Mouse (Mus musculus) lung, postnatal 0 days (tissue): Measurements from ENCODE around the gene Ankrd49. TPM values are rescaled to one million over a fixed set of nuclear protein-coding genes. Genes with fewer than 3 reads are reported as not detected.

Experiments used
- ATAC-seq: fragments of 200-750 bp; cut with Nextera tagmentation; 2 replicates; pipeline ENCODE4 v1.8.0; 2017; ENCODE audit warnings: moderate library complexity
- DNase-seq: peaks from one replicate; pipeline ENCODE4 v3.0.0-alpha.2; 2016; ENCODE audit warnings: low spot score
- H3K27ac ChIP-seq: fragments of 300-500 bp; sonication (generic); 2 replicates; pipeline ENCODE4 v1.5.1; 2014; ENCODE audit warnings: antibody characterized with exemption, mild to moderate bottlenecking, low read length, mixed read lengths
- H3K27me3 ChIP-seq: fragments of 300-500 bp; sonication (generic); replicated peaks from 2 replicates; pipeline ENCODE4 v1.6.1; 2014; ENCODE audit warnings: low read length, mixed read lengths; ENCODE audit not compliant: insufficient read depth
- H3K36me3 ChIP-seq: fragments of 300-500 bp; sonication (generic); 2 replicates; pipeline ENCODE4 v1.6.1; 2014; ENCODE audit warnings: low read length, mixed read lengths; ENCODE audit not compliant: insufficient read depth
- H3K4me1 ChIP-seq: fragments of 300-500 bp; sonication (generic); 2 replicates; pipeline ENCODE4 v1.6.1; 2014; ENCODE audit warnings: antibody characterized with exemption, low read depth, low read length, mixed read lengths; ENCODE audit not compliant: insufficient read depth
- H3K4me2 ChIP-seq: fragments of 300-500 bp; sonication (generic); replicated peaks from 2 replicates; pipeline ENCODE4 v1.6.1; 2014; ENCODE audit warnings: low read depth, mild to moderate bottlenecking, low read length, moderate library complexity, mixed read lengths
- H3K4me3 ChIP-seq: fragments of 300-500 bp; sonication (generic); 2 replicates; pipeline ENCODE4 v1.5.1; 2014; ENCODE audit warnings: low read depth, low read length
- H3K9ac ChIP-seq: fragments of 300-500 bp; sonication (generic); replicated peaks from 2 replicates; pipeline ENCODE4 v1.6.1; 2014; ENCODE audit warnings: low read depth, mild to moderate bottlenecking
- H3K9me3 ChIP-seq: fragments of 300-500 bp; sonication (generic); 2 replicates; pipeline ENCODE4 v1.6.1; 2016; ENCODE audit warnings: low read length, mixed read lengths
- CTCF ChIP-seq: IDR thresholded peaks from 2 replicates; pipeline ENCODE4 v1.5.1; 2016; ENCODE audit warnings: antibody characterized with exemption, mild to moderate bottlenecking
- EP300 ChIP-seq: IDR thresholded peaks from 2 replicates; pipeline ENCODE4 v1.6.1; 2016; ENCODE audit warnings: antibody characterized with exemption, mild to moderate bottlenecking, control low read depth
- WGBS: fragments of 180-500 bp; shearing (Covaris S2); extraction: QIAGEN DNeasy Blood & Tissue Kit; methylation state at CpG from one replicate; pipeline ENCODE4 v1.1.7; 2014; 5-methylcytosine and 5-hydroxymethylcytosine counted together
- polyA plus RNA-seq: library from polyadenylated mRNA; unstranded; fragments of >200 nt; fragmentation: Nextera tagmentation; extraction: Ambion mirVana; gene quantifications from 2 replicates; pipeline ENCODE4 v1.2.1, GENCODE M21; 2015

Ankrd49 gene
- polyA plus RNA-seq = 19.7 and 21.4 TPM in 2 replicates

- DNase-seq (peak; percentile 99), ATAC-seq (peak; percentile 100)
- peak within 1 kb of the TSS; percentile 88 for H3K9ac ChIP-seq
- TF ChIP-seq CTCF (peak; percentile 7; the same call in 1 of the 2 replicates), EP300 (peak; percentile 86)
- H3K4me1 ChIP-seq = no peaks in the 10 kb centered on the region
- peak within 1 kb of the TSS; percentile 78 for H3K4me3 ChIP-seq
- H3K4me2 ChIP-seq = peak within 1 kb of the TSS; percentile 85
- peaks cover 11% of the 10 kb centered on the region for H3K36me3 ChIP-seq
- H3K9me3 ChIP-seq = no peaks in the 10 kb centered on the region
- under 1% methylated on average over 61 of the region's 62 CpGs for WGBS
- H3K27ac ChIP-seq = peak within 1 kb of the TSS; percentile 92
- no peaks in the 10 kb centered on the region for H3K27me3 ChIP-seq
Measured at GRCm38 (mm10) chr9:14784039-14785002, at the start of gene Ankrd49, which contains the start of gene Mre11a. Gene Ankrd49, minus strand, starts transcription at chr9:14784856. Gene Mre11a, plus strand, starts transcription at chr9:14784654.

GRCm38 (mm10) chr9:14832046-14832445, 47.4 kb upstream of the Ankrd49 start:
- no peak for ATAC-seq
- WGBS = 79% methylated on average over 5 of the region's 5 CpGs
- no peaks in the 10 kb centered on the region; the same call in 1 of the 2 replicates for H3K36me3 ChIP-seq

GRCm38 (mm10) chr9:14827875-14828274, 43.2 kb upstream of the Ankrd49 start:
- no peaks in the 10 kb centered on the region for H3K9me3 ChIP-seq
- no peaks in the 10 kb centered on the region for H3K4me1 ChIP-seq
- H3K27me3 ChIP-seq = no peaks in the 10 kb centered on the region
- no peak overlapping the region for H3K4me3 ChIP-seq
- TF ChIP-seq CTCF (no peak), EP300 (no peak)
- 0 out of 2 replicates have a peak, but pooled peaks cover 6% of the 10 kb centered on the region for H3K36me3 ChIP-seq
- H3K9ac ChIP-seq = no peak overlapping the region
- no peak overlapping the region for H3K27ac ChIP-seq
- H3K4me2 ChIP-seq = no peak overlapping the region
- DNase-seq (peak; percentile 61), ATAC-seq (peak; percentile 79)
- 47% methylated on average over 2 of the region's 2 CpGs for WGBS

More at GRCm38 (mm10) chr9:14832046-14832445, 47.4 kb upstream of the Ankrd49 start:
- H3K4me1 ChIP-seq = no peaks in the 10 kb centered on the region
- H3K27me3 ChIP-seq = no peaks in the 10 kb centered on the region
- H3K4me3 ChIP-seq = no peak overlapping the region
- H3K4me2 ChIP-seq = no peak overlapping the region
- TF ChIP-seq EP300 (no peak), CTCF (peak; percentile 35; the same call in 1 of the 2 replicates)
- no peak overlapping the region for H3K27ac ChIP-seq
- no peak overlapping the region for H3K9ac ChIP-seq
- no peaks in the 10 kb centered on the region for H3K9me3 ChIP-seq
- peak; percentile 10 for DNase-seq

- ATAC-seq (no peak), DNase-seq (no peak)
- H3K4me1 ChIP-seq = no peaks in the 10 kb centered on the region
- no peak for TF ChIP-seq CTCF
- TF ChIP-seq EP300 = no peak
- no peak overlapping the region for H3K27ac ChIP-seq
- WGBS = 91% methylated on average over 5 of the region's 5 CpGs
- no peaks in the 10 kb centered on the region for H3K27me3 ChIP-seq
- H3K36me3 ChIP-seq = 0 out of 2 replicates have a peak, but pooled peaks cover 6% of the 10 kb centered on the region
- H3K4me2 ChIP-seq = no peak overlapping the region
- no peaks in the 10 kb centered on the region for H3K9me3 ChIP-seq
- H3K4me3 ChIP-seq = no peak overlapping the region
- H3K9ac ChIP-seq = no peak overlapping the region
Measured at GRCm38 (mm10) chr9:14824840-14825239, 40.2 kb upstream of the Ankrd49 start.

GRCm38 (mm10) chr9:14821396-14821795, 36.7 kb upstream of the Ankrd49 start:
- ATAC-seq (no peak), DNase-seq (no peak)
- H3K9ac ChIP-seq = no peak overlapping the region
- no peaks in the 10 kb centered on the region for H3K27me3 ChIP-seq
- TF ChIP-seq CTCF = no peak
- no peak for TF ChIP-seq EP300
- no peak overlapping the region for H3K4me2 ChIP-seq
- 0 out of 2 replicates have a peak, but pooled peaks cover 5% of the 10 kb centered on the region for H3K36me3 ChIP-seq
- H3K4me1 ChIP-seq = no peaks in the 10 kb centered on the region
- H3K27ac ChIP-seq = no peak overlapping the region
- H3K9me3 ChIP-seq = no peaks in the 10 kb centered on the region
- H3K4me3 ChIP-seq = no peak overlapping the region

GRCm38 (mm10) chr9:14810111-14810510, 25.5 kb upstream of the Ankrd49 start:
- no peaks in the 10 kb centered on the region for H3K4me1 ChIP-seq
- DNase-seq = no peak
- H3K27ac ChIP-seq = no peak overlapping the region
- no peak overlapping the region for H3K4me3 ChIP-seq
- H3K9me3 ChIP-seq = no peaks in the 10 kb centered on the region
- TF ChIP-seq EP300 = no peak
- TF ChIP-seq CTCF = no peak
- H3K9ac ChIP-seq = no peak overlapping the region
- no peak for ATAC-seq
- no peaks in the 10 kb centered on the region for H3K27me3 ChIP-seq
- peaks cover 6% of the 10 kb centered on the region; the same call in 1 of the 2 replicates for H3K36me3 ChIP-seq
- H3K4me2 ChIP-seq = no peak overlapping the region
- WGBS = 95% methylated on average over 5 of the region's 5 CpGs
